Mouse (Mus musculus) cerebellum, adult 2 months (tissue): ENCODE data around the gene Pqlc2. TPM values are rescaled to one million over a fixed set of nuclear protein-coding genes. Genes with fewer than 3 reads are reported as not detected.

Source experiments
- DNase-seq, 2 experiments: peaks; one replicate each; pipeline ENCODE4 v3.0.0; 2021
- H3K27ac ChIP-seq: fragments of 200-500 bp; 2 replicates; pipeline ENCODE4 v1.5.1; 2012; ENCODE audit warnings: low read length, control low read depth, inconsistent platforms; ENCODE audit not compliant: insufficient read depth
- H3K27me3 ChIP-seq: fragments of 200-500 bp; 2 replicates; pipeline ENCODE4 v1.6.1; 2012; ENCODE audit warnings: inconsistent platforms, mild to moderate bottlenecking, low read length, moderate library complexity; ENCODE audit not compliant: control insufficient read depth, insufficient read depth
- H3K4me1 ChIP-seq: fragments of 200-500 bp; 2 replicates; pipeline ENCODE4 v1.6.1; 2011; ENCODE audit warnings: low read length; ENCODE audit not compliant: control insufficient read depth, insufficient read depth
- H3K4me3 ChIP-seq: fragments of 200-500 bp; replicated peaks from 2 replicates; pipeline ENCODE3; 2011; ENCODE audit warnings: mild to moderate bottlenecking, low read depth, low read length, control low read depth; ENCODE audit not compliant: insufficient read depth
- CTCF ChIP-seq: fragments of 200-500 bp; IDR thresholded peaks from 2 replicates; pipeline ENCODE4 v1.5.1; 2011; ENCODE audit warnings: low read depth, mild to moderate bottlenecking, control low read depth, low read length, moderate library complexity, borderline replicate concordance; ENCODE audit not compliant: insufficient read depth
- POLR2A ChIP-seq: fragments of 200-500 bp; IDR thresholded peaks from 2 replicates; pipeline ENCODE4 v1.6.1; 2011; ENCODE audit warnings: low read length, control low read depth, borderline replicate concordance; ENCODE audit not compliant: insufficient read depth
- WGBS: fragments of 180-500 bp; shearing (Covaris S2); methylation state at CpG from one replicate; pipeline ENCODE4 v1.1.7; 2018; 5-methylcytosine and 5-hydroxymethylcytosine counted together
- polyA plus RNA-seq: library from polyadenylated mRNA; depleted of rRNA; stranded (reverse); fragments of >200 nt; gene quantifications from 2 replicates; pipeline ENCODE4 v1.2.3, GENCODE M21; 2012

Gene Pqlc2
- polyA plus RNA-seq, 1 experiment = 42.3 TPM

DNA sequence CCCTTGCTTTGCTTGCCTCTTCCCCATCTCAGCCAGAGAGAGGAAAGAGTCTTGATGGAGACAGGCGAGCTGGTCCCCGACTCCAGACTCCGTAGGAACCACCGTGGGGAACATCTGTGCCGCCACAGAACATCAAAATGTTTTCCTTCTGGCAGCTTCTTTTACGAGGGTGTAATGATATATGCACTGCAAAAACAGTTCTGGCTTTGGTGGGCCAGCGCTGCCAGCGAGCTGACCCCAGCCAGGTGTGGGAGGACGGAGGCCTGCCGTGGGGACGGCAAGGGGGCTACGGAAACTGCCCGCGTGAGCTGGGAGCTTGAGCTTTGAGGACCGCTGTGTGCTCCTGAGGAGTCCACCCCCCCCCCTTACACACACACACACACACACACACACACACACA is 25.6 kb downstream of the Pqlc2 start:
- WGBS = 86% methylated on average over 15 of the region's 15 CpGs

DNA sequence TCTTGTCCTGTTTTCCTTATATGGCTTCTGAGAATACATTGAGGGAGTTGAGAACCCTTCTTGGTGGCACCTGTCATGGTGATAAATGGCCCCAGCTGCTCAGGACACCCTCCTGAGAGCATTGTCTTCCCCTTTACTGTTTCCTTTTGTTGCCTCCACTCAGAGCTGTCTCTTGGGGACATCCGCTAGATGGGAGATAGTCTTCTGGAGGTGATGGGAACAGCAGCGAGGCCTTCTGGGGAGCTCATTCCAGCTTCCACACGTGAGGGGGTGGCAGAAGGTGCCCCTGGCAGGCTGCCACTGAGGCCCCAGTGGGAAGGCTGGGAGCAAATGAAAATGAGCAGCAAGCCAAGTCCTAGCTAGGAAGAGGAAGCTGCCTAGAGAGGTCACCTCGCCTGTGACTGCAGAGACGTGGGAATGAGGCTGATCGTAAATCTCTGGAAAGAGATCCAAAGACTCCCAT is 27.5 kb downstream of the Pqlc2 start:
- Histone ChIP-seq H3K27ac (peak overlapping the region; percentile 68), H3K4me3 (no peak overlapping the region), H3K4me1 (peaks cover 31% of the 10 kb centered on the region), H3K27me3 (no peaks in the 10 kb centered on the region)
- 7% methylated on average over 6 of the region's 6 CpGs for WGBS
- DNase-seq = peak; percentile 79 to 81
- TF ChIP-seq POLR2A (no peak), CTCF (no peak)

More for the DNA sequence above, 25.6 kb downstream of the Pqlc2 start:
- no peak overlapping the region for H3K4me3 ChIP-seq
- H3K4me1 ChIP-seq = peaks cover 33% of the 10 kb centered on the region
- no peaks in the 10 kb centered on the region for H3K27me3 ChIP-seq
- TF ChIP-seq CTCF (no peak), POLR2A (no peak)
- no peak for DNase-seq
- no peak overlapping the region for H3K27ac ChIP-seq

DNA sequence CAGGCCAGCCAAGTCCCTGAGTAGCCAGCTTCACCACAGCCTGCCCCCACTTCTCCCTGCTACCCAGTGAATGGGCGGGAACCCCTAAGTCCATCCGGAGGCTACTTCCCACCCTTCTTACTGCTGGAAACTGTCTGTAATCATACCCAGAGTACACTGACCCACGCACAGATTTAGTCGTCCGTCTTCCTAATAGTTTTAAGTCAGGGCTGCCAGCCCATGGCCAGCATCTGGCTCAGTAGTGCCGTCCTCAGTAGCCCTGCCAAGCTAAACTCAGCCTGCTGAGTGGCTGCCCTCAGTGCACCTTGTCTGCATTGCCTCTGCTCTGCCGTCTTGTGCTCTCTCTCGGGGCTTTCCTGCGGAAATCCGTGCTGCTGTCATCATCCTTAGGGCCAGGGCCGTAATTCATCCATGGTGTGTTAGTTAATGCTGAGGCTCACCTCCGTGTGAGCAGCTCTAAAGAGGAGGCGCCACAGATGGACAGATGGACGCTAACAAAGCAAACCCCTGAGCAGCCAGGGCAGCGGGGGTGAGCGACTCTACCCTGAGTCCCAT is 28.6 kb downstream of the Pqlc2 start:
- no peak for DNase-seq
- H3K27ac ChIP-seq = no peak overlapping the region
- H3K27me3 ChIP-seq = no peaks in the 10 kb centered on the region
- TF ChIP-seq CTCF = no peak
- TF ChIP-seq POLR2A = no peak
- WGBS = 71% methylated on average over 16 of the region's 16 CpGs
- no peak overlapping the region for H3K4me3 ChIP-seq
- H3K4me1 ChIP-seq = peaks cover 34% of the 10 kb centered on the region

DNA sequence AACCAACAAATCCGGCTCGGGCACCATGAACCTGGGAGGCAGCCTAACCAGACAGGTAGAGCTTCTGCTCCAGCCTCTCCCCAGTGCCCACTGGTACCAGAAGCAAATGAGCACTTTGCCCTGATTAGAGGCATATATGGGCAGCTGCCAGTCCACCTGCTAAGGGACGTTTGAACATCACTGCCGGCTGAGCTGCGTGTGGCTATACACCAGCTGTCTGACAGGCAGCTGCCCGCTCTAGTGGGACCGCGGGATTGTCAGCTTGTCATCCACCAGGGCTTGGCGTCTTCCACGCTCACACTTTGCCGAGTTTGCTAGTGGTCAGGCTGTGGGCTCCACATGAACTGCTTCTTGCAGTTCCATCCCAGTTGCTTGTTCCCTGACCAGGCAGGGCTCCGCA is 30.0 kb downstream of the Pqlc2 start:
- Histone ChIP-seq H3K27me3 (no peaks in the 10 kb centered on the region), H3K4me3 (no peak overlapping the region), H3K27ac (no peak overlapping the region), H3K4me1 (peaks cover 38% of the 10 kb centered on the region)
- TF ChIP-seq POLR2A = no peak
- no peak for TF ChIP-seq CTCF
- WGBS = 62% methylated on average over 12 of the region's 12 CpGs
- no peak for DNase-seq

DNA sequence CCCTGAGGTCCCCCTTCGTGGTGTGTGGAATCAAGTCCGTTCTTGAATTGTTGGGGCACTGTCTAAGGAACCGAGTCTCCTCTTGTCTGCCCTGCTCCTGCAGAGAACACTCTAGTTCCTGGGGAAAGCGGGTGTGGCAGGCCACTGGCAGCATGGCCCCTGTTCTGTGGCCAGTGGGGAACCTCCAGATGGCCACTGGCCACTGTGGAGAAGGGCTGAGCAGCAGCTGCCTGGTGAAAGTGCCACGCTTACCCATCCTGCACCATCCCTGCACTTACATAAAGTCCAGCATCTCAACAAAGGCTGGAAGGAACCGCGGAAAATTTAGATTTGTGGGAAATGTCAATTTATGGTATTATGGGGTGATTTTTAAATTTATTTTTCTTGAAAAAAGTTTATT is 34.1 kb downstream of the Pqlc2 start:
- DNase-seq = no peak
- TF ChIP-seq POLR2A = no peak
- Histone ChIP-seq H3K4me1 (peaks cover 57% of the 10 kb centered on the region), H3K27me3 (no peaks in the 10 kb centered on the region), H3K4me3 (no peak overlapping the region), H3K27ac (0 out of 2 replicates have a peak overlapping the region, but pooled peaks have one; percentile 20)
- 58% methylated on average over 7 of the region's 7 CpGs for WGBS

DNA sequence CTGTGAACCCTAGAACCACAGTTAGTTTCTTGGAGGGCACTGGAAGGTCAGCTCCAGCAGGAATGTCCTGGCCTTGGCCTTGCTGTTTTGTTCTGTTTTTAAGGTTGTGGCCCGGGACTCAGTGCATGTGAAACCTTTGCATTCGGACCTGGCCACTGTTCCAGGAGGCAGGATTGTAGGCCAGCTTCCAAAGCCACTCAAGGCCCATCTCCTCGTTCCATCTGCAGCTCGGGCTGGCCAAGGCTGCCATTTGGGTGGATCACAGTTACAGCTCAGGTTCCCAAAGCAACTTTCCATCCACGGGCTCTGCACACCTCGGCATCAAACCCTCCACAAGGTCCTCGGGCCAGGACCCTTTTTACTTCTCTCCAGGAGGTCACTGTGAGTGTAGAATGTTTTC is 35.9 kb downstream of the Pqlc2 start:
- WGBS = 10% methylated on average over 7 of the region's 7 CpGs
- TF ChIP-seq POLR2A = no peak
- TF ChIP-seq CTCF = no peak
- peak; percentile 77 to 84 for DNase-seq
- Histone ChIP-seq H3K27ac (peak overlapping the region; percentile 31), H3K27me3 (no peaks in the 10 kb centered on the region), H3K4me1 (peaks cover 73% of the 10 kb centered on the region), H3K4me3 (no peak overlapping the region)

DNA sequence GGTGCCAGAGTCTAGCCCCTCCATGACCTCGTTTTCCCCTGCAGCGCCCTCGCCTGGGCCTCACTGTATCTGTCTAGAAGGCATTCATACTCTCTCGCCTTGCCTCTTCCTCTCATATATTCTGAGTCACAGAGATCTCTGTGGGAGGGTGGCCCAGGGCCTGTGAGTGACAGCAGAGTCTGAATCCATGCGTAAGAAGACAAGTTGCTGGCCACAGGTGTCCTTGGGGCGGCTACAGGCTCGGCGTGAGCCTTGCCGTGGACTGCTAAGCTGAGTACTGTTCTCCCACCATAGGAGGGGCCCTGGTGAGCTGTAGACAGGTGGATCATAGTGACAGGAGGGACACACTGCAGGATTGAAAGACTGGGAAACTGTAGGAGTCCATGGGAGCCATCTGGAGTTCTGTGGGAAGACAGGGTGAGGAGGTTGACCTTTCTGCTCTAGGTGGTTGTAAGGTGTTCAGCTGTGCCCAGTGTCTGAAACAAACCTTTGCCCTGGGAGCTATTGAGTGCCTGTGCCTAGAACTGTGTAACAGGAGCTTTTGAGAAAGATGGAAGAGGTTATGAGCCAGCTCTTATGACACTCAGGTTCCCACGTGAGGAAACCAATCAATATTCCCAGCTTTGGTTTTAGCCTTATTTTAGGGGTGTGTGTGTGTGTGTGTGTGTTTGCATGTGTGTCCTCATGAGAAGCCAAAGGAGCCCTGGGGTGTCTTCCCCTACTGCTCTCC is 37.4 kb downstream of the Pqlc2 start:
- WGBS = 42% methylated on average over 10 of the region's 10 CpGs
- peak; percentile 51 to 59 for DNase-seq
- H3K27ac ChIP-seq = peak overlapping the region; percentile 5
- peaks cover 87% of the 10 kb centered on the region for H3K4me1 ChIP-seq
- no peak overlapping the region for H3K4me3 ChIP-seq
- TF ChIP-seq CTCF (no peak), POLR2A (no peak)
- H3K27me3 ChIP-seq = no peaks in the 10 kb centered on the region

DNA sequence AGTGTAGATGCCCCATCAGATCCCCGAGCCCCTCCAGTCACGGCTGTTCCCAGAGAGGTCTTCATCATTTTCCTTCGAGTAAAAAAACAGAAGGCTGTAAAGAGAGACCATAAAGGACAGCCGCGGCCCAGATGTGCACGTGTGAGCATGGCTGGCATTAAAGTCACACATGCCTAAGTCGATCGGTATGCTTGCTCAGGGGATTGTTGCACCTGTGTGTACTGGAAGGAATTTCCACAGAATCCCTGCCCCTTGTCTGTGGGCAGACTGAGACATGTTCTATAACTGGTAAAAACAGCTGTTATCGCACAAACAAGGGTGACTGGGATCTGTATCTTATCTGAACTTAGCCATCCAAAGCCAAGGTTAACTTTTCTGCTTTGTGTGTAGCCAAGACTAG is 38.9 kb downstream of the Pqlc2 start:
- H3K27me3 ChIP-seq = no peaks in the 10 kb centered on the region
- no peak for DNase-seq
- no peak overlapping the region for H3K4me3 ChIP-seq
- no peak overlapping the region for H3K27ac ChIP-seq
- peaks cover 92% of the 10 kb centered on the region for H3K4me1 ChIP-seq
- TF ChIP-seq POLR2A (no peak), CTCF (no peak)
- 94% methylated on average over 9 of the region's 9 CpGs for WGBS
